8 mouse cellular contexts compared by ENCODE assay signal in genomic region chr9:66138193-66138592, GRCm38 (mm10).
"Had no signal": no experiment of that assay in that cellular context is flagged by ENCODE, and none has a peak within 500 bp of the region (broad histone marks: within the 10 kb centered on the region; RNA-seq: fewer than 3 reads in every experiment).

No protein-coding gene starts in this region.

- DNase-seq: kidney, adult 8-10 months; kidney, postnatal 10 days; kidney, postnatal 36 days; liver; lung, adult 18-20 months; lung, postnatal 10 days; lung, postnatal 36 days; thymus, postnatal 25 days had no signal
